Mouse (Mus musculus) midbrain, embryonic 13.5 days (tissue): ENCODE data around the gene Gm10401. TPM values are rescaled to one million over a fixed set of nuclear protein-coding genes. Genes with fewer than 3 reads are reported as not detected.

Experiments used
- ATAC-seq: fragments of 200-750 bp; cut with Nextera tagmentation; 2 replicates; pipeline ENCODE4 v1.8.0; 2017; ENCODE audit warnings: mild to moderate bottlenecking, moderate TSS enrichment, moderate library complexity
- H3K27ac ChIP-seq: fragments of 300-500 bp; sonication (generic); 2 replicates; pipeline ENCODE4 v1.5.1; 2015; ENCODE audit warnings: inconsistent platforms, mild to moderate bottlenecking, moderate library complexity
- H3K27me3 ChIP-seq: fragments of 300-500 bp; sonication (generic); 2 replicates; pipeline ENCODE4 v1.6.1; 2015; ENCODE audit warnings: mild to moderate bottlenecking, inconsistent platforms
- H3K36me3 ChIP-seq: fragments of 300-500 bp; sonication (generic); 2 replicates; pipeline ENCODE4 v1.6.1; 2015; ENCODE audit warnings: mild to moderate bottlenecking, inconsistent platforms
- H3K4me1 ChIP-seq: fragments of 300-500 bp; sonication (generic); replicated peaks from 2 replicates; pipeline ENCODE4 v1.6.1; 2015; ENCODE audit warnings: inconsistent platforms
- H3K4me2 ChIP-seq: fragments of 300-500 bp; sonication (generic); replicated peaks from 2 replicates; pipeline ENCODE4 v1.6.1; 2015; ENCODE audit warnings: moderate library complexity, mild to moderate bottlenecking, inconsistent platforms
- H3K4me3 ChIP-seq: fragments of 300-500 bp; sonication (generic); replicated peaks from 2 replicates; pipeline ENCODE4 v1.5.1; 2015; ENCODE audit warnings: mild to moderate bottlenecking, inconsistent platforms
- H3K9ac ChIP-seq: fragments of 300-500 bp; sonication (generic); replicated peaks from 2 replicates; pipeline ENCODE4 v1.6.1; 2015; ENCODE audit warnings: mild to moderate bottlenecking, inconsistent platforms
- H3K9me3 ChIP-seq: fragments of 300-500 bp; sonication (generic); 2 replicates; pipeline ENCODE4 v1.6.1; 2016; ENCODE audit warnings: mild to moderate bottlenecking, inconsistent platforms
- WGBS: fragments of 180-500 bp; shearing (Covaris S2); methylation state at CpG from one replicate; pipeline ENCODE4 v1.1.7; 2015; 5-methylcytosine and 5-hydroxymethylcytosine counted together
- polyA plus RNA-seq: library from polyadenylated mRNA; unstranded; fragments of >200 nt; fragmentation: Nextera tagmentation; extraction: Ambion mirVana; gene quantifications from 2 replicates; pipeline ENCODE4 v1.2.1, GENCODE M21; 2015

The Gm10401 gene
- polyA plus RNA-seq, 1 experiment from 2014 or later, result 41.9 TPM

GRCm38 (mm10) chr5:115062566-115062965, 35.5 kb downstream of the Gm10401 start:
- 71% methylated on average over 1 of the region's 1 CpGs for WGBS
- no peaks in the 10 kb centered on the region for H3K27me3 ChIP-seq
- peaks cover 16% of the 10 kb centered on the region; the same call in 1 of the 2 replicates for H3K36me3 ChIP-seq
- ATAC-seq, result no peak
- no peak overlapping the region for H3K4me3 ChIP-seq
- no peak overlapping the region for H3K4me2 ChIP-seq
- H3K9me3 ChIP-seq, result no peaks in the 10 kb centered on the region
- H3K9ac ChIP-seq, result no peak overlapping the region
- H3K4me1 ChIP-seq, result 0 out of 2 replicates have a peak, but pooled peaks cover 3% of the 10 kb centered on the region
- H3K27ac ChIP-seq, result no peak overlapping the region

GRCm38 (mm10) chr5:115060977-115061376, 37.1 kb downstream of the Gm10401 start:
- H3K27ac ChIP-seq, result no peak overlapping the region
- no peak for ATAC-seq
- no peaks in the 10 kb centered on the region for H3K4me1 ChIP-seq
- H3K27me3 ChIP-seq, result no peaks in the 10 kb centered on the region
- H3K36me3 ChIP-seq, result peaks cover 16% of the 10 kb centered on the region; the same call in 1 of the 2 replicates
- WGBS, result 94% methylated on average over 3 of the region's 3 CpGs
- no peak overlapping the region for H3K9ac ChIP-seq
- H3K4me3 ChIP-seq, result no peak overlapping the region
- no peaks in the 10 kb centered on the region for H3K9me3 ChIP-seq
- no peak overlapping the region for H3K4me2 ChIP-seq

- no peaks in the 10 kb centered on the region for H3K9me3 ChIP-seq
- no peak overlapping the region for H3K4me2 ChIP-seq
- no peak overlapping the region for H3K27ac ChIP-seq
- no peak for ATAC-seq
- no peak overlapping the region for H3K9ac ChIP-seq
- no peaks in the 10 kb centered on the region for H3K27me3 ChIP-seq
- no peak overlapping the region for H3K4me3 ChIP-seq
- H3K4me1 ChIP-seq, result peaks cover 3% of the 10 kb centered on the region; the same call in 1 of the 2 replicates
- peaks cover 16% of the 10 kb centered on the region; the same call in 1 of the 2 replicates for H3K36me3 ChIP-seq
- WGBS, result 93% methylated on average over 8 of the region's 8 CpGs
Observed at GRCm38 (mm10) chr5:115060067-115060695, 37.9 kb downstream of the Gm10401 start.

- 88% methylated on average over 7 of the region's 7 CpGs for WGBS
- Histone ChIP-seq H3K9ac (no peak overlapping the region), H3K27me3 (no peaks in the 10 kb centered on the region), H3K27ac (no peak overlapping the region), H3K36me3 (peaks cover 8% of the 10 kb centered on the region; the same call in 1 of the 2 replicates), H3K4me1 (peaks cover 4% of the 10 kb centered on the region; the same call in 1 of the 2 replicates), H3K4me3 (no peak overlapping the region), H3K4me2 (no peak overlapping the region), H3K9me3 (no peaks in the 10 kb centered on the region)
- no peak for ATAC-seq
Observed at GRCm38 (mm10) chr5:115058584-115059297, 39.4 kb downstream of the Gm10401 start.

GRCm38 (mm10) chr5:115057153-115057552, 40.9 kb downstream of the Gm10401 start:
- no peak overlapping the region for H3K4me3 ChIP-seq
- no peaks in the 10 kb centered on the region for H3K9me3 ChIP-seq
- no peak overlapping the region for H3K4me2 ChIP-seq
- H3K36me3 ChIP-seq, result peaks cover 5% of the 10 kb centered on the region; the same call in 1 of the 2 replicates
- 95% methylated on average over 4 of the region's 4 CpGs for WGBS
- no peak for ATAC-seq
- H3K9ac ChIP-seq, result no peak overlapping the region
- peaks cover 13% of the 10 kb centered on the region for H3K4me1 ChIP-seq
- no peaks in the 10 kb centered on the region for H3K27me3 ChIP-seq
- H3K27ac ChIP-seq, result no peak overlapping the region

GRCm38 (mm10) chr5:115055418-115055817, 42.7 kb downstream of the Gm10401 start:
- H3K27me3 ChIP-seq, result no peaks in the 10 kb centered on the region
- H3K4me2 ChIP-seq, result no peak overlapping the region
- no peak for ATAC-seq
- no peak overlapping the region for H3K4me3 ChIP-seq
- H3K4me1 ChIP-seq, result peaks cover 18% of the 10 kb centered on the region
- H3K9me3 ChIP-seq, result no peaks in the 10 kb centered on the region
- no peaks in the 10 kb centered on the region for H3K36me3 ChIP-seq
- no peak overlapping the region for H3K9ac ChIP-seq
- WGBS, result 84% methylated on average over 6 of the region's 6 CpGs
- H3K27ac ChIP-seq, result no peak overlapping the region

- ATAC-seq, result no peak
Observed at GRCm38 (mm10) chr5:115053791-115054396, 44.2 kb downstream of the Gm10401 start.

GRCm38 (mm10) chr5:115052546-115052945, 45.5 kb downstream of the Gm10401 start:
- Histone ChIP-seq H3K27me3 (no peaks in the 10 kb centered on the region), H3K9ac (no peak overlapping the region), H3K4me3 (no peak overlapping the region), H3K4me1 (peaks cover 18% of the 10 kb centered on the region), H3K9me3 (no peaks in the 10 kb centered on the region), H3K27ac (no peak overlapping the region), H3K36me3 (no peaks in the 10 kb centered on the region), H3K4me2 (no peak overlapping the region)
- WGBS, result 91% methylated on average over 8 of the region's 8 CpGs
- no peak for ATAC-seq

More at GRCm38 (mm10) chr5:115053791-115054396, 44.2 kb downstream of the Gm10401 start:
- H3K9ac ChIP-seq, result no peak overlapping the region
- H3K27ac ChIP-seq, result no peak overlapping the region
- WGBS, result 90% methylated on average over 22 of the region's 22 CpGs
- H3K4me2 ChIP-seq, result no peak overlapping the region
- H3K4me3 ChIP-seq, result no peak overlapping the region
- peaks cover 18% of the 10 kb centered on the region for H3K4me1 ChIP-seq
- no peaks in the 10 kb centered on the region for H3K36me3 ChIP-seq
- H3K9me3 ChIP-seq, result no peaks in the 10 kb centered on the region
- no peaks in the 10 kb centered on the region for H3K27me3 ChIP-seq

GRCm38 (mm10) chr5:115050776-115051175, 47.3 kb downstream of the Gm10401 start:
- Histone ChIP-seq H3K27me3 (no peaks in the 10 kb centered on the region), H3K9ac (no peak overlapping the region), H3K4me1 (peaks cover 18% of the 10 kb centered on the region), H3K36me3 (no peaks in the 10 kb centered on the region), H3K4me2 (no peak overlapping the region), H3K27ac (no peak overlapping the region), H3K9me3 (no peaks in the 10 kb centered on the region), H3K4me3 (no peak overlapping the region)
- WGBS, result 89% methylated on average over 6 of the region's 6 CpGs
- no peak for ATAC-seq

GRCm38 (mm10) chr5:115049692-115050091, 48.4 kb downstream of the Gm10401 start:
- 92% methylated on average over 6 of the region's 6 CpGs for WGBS
- no peaks in the 10 kb centered on the region for H3K36me3 ChIP-seq
- H3K4me1 ChIP-seq, result peaks cover 14% of the 10 kb centered on the region
- H3K9ac ChIP-seq, result no peak overlapping the region
- H3K27me3 ChIP-seq, result no peaks in the 10 kb centered on the region
- no peak overlapping the region for H3K4me3 ChIP-seq
- H3K27ac ChIP-seq, result no peak overlapping the region
- H3K4me2 ChIP-seq, result no peak overlapping the region
- H3K9me3 ChIP-seq, result no peaks in the 10 kb centered on the region
- no peak for ATAC-seq
